ENCODE assay signal across 20 mouse cellular contexts in genomic region chr5:131544381-131544780, GRCm38 (mm10).
DNase-seq lines count a peak whose midpoint lies in the region; ATAC-seq lines count a peak whose summit lies in the region.
"Had no signal": no experiment of that assay in that cellular context is flagged by ENCODE, and none has a peak within 500 bp of the region (broad histone marks: within the 10 kb centered on the region; RNA-seq: fewer than 3 reads in every experiment).

No protein-coding gene starts in this region.

- ATAC-seq in megakaryocyte progenitor cell, adult 5-6 weeks (replicated peaks; ENCODE audit: poor library complexity): no peak
- ATAC-seq: activated CD4-positive, CD25-positive, alpha-beta regulatory T cell, adult 4 months; CD4-positive, CD25-positive, alpha-beta regulatory T cell, adult 4 months; forebrain, embryonic 13.5 days; forebrain, embryonic 15.5 days; Patski had no signal

- peak; percentile 32 to 76 for DNase-seq in adrenal gland, adult (ENCODE audit: inconsistent age in 2 of 2, low spot score in 1 of 2)
- no peak for DNase-seq in adrenal gland, adult 18-20 months (ENCODE audit: low spot score in 2 of 2)
- DNase-seq in adrenal gland, adult 8-10 months: peak; percentile 25
- no peak for DNase-seq in adrenal gland, postnatal 4 days (ENCODE audit: low spot score in 2 of 2)
- DNase-seq in adrenal gland, postnatal 36 days: peak; percentile 31 to 46
- DNase-seq: B cell, adult 2 months; cerebellum, adult 11 months; cerebellum, adult 18-20 months; cerebellum, adult 8-10 months; cerebellum, adult 9-11 months; cerebellum, postnatal 14 days; cerebellum, postnatal 36 days; embryo, embryonic 11 days; gastrocnemius, adult 2 months had no signal

Comparison
In these comparisons a context has a peak if more than half of its experiments do, and no peak if none do; other contexts are left out.
1. DNase-seq: peak in adrenal gland, adult (2 of 2), adrenal gland, adult 8-10 months (single experiment) and adrenal gland, postnatal 36 days (2 of 2); none in adrenal gland, adult 18-20 months (0 of 2) and adrenal gland, postnatal 4 days (0 of 2).